Mouse (Mus musculus): ENCODE results near the gene Aldh3a2. TPM values are rescaled to one million over a fixed set of nuclear protein-coding genes. Genes with fewer than 3 reads are reported as not detected.
"Not testable (repeated sequence)": the region's sequence is repeated elsewhere in the genome, so short reads cannot be mapped to it uniquely, and the experiment has no call there.

The Aldh3a2 gene
- total RNA-seq, 2 experiments from 2014 or later = 40.0 to 42.3 TPM

GRCm38 (mm10) chr11:61220156-61220881, 46.9 kb downstream of the Aldh3a2 start:
- intact Hi-C loops (cut with DNase I) = no loop called here
- peak; percentile 58 for DNase-seq

- no peak for DNase-seq
Observed at GRCm38 (mm10) chr11:61215936-61216335, 51.3 kb downstream of the Aldh3a2 start.

DNA sequence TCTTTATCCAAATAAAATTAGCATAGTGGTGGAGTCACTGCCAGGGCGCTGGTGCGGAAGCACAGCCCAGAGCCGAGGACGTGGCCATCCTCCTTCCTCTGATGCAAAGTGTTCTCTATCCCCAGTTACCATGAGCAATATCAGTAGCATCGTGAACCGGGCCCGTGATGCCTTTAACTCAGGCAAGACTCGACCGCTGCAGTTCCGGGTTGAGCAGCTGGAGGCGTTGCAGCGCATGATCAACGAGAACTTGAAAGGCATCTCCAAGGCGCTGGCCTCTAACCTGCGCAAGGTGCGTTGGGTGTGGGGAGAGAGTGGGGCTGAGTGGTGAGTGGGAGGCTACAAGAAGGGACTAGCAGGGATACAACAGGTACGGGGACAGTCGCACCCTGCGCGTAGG, 55.2 kb downstream of the Aldh3a2 start:
- no peak for DNase-seq
- intact Hi-C loops (cut with DNase I) = no loop called here

More at GRCm38 (mm10) chr11:61215936-61216335, 51.3 kb downstream of the Aldh3a2 start:
- intact Hi-C loops (cut with DNase I) = no loop called here

GRCm38 (mm10) chr11:61208316-61208715, 58.9 kb downstream of the Aldh3a2 start:
- intact Hi-C loops (cut with DNase I) = no loop called here
- DNase-seq = no peak

- no peak for DNase-seq
- intact Hi-C loops (cut with DNase I) = no loop called here
Observed at GRCm38 (mm10) chr11:61207487-61208246, 59.6 kb downstream of the Aldh3a2 start, which contains the start of gene Aldh3a1. Gene Aldh3a1 (plus strand): TSS chr11:61207537.

- DNase-seq = no peak
- intact Hi-C loops (cut with DNase I) = no loop called here
Observed at GRCm38 (mm10) chr11:61206136-61206535, 61.1 kb downstream of the Aldh3a2 start.

DNA sequence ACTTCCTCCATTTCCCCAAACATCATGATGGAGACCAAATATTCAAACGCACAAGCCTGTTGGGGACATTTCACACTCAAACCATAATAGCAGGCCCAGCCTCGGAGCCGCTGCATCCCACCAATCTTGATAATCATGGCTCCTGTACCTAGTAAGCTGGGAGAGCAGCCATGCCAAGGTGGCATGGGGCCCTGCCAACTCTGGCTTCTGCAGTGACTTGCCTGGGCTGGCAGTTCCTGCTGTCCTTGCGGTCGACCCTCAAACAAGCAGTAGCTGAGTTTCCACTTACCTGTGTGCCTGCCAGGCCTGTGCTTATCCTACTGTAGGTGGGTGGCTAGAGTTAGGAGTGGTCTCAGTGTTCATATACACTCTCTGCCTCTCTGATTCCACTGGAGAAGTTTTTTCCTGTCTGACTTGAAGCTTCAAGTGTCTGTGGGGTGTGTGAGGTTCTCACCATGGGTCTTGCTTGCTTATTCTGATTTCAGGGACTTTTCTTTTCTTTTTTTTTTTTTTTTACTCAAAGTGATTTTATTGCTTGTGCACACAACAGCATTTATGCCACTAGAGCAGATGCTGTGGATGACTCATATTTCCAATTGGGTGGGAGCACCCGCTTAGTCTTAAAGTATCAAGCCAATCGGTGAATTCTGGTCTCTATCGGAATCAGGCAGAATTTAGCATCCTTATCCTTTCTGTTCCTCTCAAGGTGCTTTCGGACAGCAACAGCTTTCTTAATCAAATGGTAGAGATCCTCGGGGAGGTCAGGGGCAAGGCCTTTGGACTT, 61.9 kb downstream of the Aldh3a2 start:
- peak; percentile 16 for DNase-seq
- intact Hi-C loops (cut with DNase I) = no loop called here

DNA sequence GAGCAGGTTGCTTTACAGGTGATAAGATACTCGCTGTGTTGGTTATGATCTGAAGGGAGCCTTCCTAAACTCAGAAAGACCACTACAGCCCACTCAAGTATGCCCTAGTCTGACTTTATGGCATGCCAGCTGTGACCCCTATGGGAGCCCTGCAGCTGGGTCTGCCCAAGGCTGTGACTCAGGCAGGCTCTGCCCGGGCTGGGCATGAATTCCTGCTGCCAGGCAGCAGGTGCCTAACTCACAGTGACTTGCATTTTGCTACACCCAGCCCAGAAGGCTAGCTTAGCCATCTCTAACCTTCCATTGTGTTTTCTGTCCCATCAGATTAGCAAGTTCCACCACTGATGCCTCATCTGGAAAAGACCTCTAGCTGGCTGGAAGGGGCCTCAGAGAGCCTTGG, 64.5 kb downstream of the Aldh3a2 start:
- no peak for DNase-seq
- intact Hi-C loops (cut with DNase I) = no loop called here

DNA sequence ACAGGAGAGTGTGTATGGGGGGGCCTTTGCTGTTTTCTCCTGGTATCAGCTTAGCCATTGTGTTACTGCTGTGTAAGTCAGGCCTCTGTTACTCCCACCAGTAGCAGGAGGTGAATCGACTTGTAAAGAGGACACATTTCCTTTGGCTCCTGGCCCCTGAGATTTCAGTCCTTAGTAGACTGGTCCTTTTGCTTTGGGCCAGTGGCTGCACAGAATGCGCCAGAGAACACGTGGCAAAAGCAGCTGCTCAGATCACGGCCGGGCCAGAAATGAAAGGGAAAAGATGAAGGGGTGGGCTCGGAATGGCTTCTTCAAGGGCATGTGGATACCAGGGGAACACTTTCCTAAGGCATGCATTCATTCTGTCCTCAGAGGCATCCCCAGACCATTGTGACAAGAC, 65.1 kb downstream of the Aldh3a2 start:
- DNase-seq = no peak
- intact Hi-C loops (cut with DNase I) = no loop called here

DNA sequence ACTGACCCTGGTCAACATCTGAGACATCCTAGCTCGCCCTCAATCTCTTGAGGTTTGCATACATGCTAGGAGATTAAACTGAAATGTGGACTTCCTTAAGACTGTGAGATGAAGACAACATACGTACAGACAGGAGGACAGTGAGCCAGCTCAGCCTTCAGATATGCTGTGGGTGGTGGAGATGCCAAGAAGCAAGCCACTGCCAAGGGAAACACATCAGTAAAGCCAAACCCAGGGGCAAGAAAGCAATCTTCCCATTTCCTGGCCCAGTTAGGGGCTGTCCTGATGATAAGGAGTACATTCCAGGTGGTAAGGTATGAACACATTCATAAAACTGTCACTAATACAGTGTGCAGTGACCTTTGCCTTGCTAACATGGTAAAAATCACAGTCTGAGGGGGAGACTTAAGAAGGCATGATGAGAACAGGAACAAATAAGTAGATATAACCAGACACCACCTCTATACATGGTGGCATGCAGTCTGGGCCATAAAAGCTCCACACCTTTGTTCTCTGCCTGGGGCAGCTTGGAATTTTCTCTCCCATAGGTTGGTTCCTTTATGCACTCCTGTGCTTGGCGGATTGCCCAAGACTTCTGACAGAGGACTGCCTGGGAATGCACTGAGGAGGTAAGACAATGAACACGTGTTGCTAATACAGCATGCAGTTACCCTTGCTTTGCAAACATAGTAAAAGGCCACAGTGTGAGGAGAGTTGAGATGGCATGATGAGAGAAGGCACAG, 67.5 kb downstream of the Aldh3a2 start:
- intact Hi-C loops (cut with DNase I) = loop anchor here (10.0 kb wide), 1 partner anchor 515 kb away; no protein-coding TSS in a partner anchor
- no peak for DNase-seq

GRCm38 (mm10) chr11:61197935-61198334, 69.3 kb downstream of the Aldh3a2 start:
- DNase-seq = no peak
- intact Hi-C loops (cut with DNase I) = loop anchor here (10.0 kb wide), 1 partner anchor 517 kb away; no protein-coding TSS in a partner anchor

- intact Hi-C loops (cut with DNase I) = loop anchor here (10.0 kb wide), 1 partner anchor 518 kb away; no protein-coding TSS in a partner anchor
- no peak for DNase-seq
Observed at GRCm38 (mm10) chr11:61196616-61197353, 70.5 kb downstream of the Aldh3a2 start.

DNA sequence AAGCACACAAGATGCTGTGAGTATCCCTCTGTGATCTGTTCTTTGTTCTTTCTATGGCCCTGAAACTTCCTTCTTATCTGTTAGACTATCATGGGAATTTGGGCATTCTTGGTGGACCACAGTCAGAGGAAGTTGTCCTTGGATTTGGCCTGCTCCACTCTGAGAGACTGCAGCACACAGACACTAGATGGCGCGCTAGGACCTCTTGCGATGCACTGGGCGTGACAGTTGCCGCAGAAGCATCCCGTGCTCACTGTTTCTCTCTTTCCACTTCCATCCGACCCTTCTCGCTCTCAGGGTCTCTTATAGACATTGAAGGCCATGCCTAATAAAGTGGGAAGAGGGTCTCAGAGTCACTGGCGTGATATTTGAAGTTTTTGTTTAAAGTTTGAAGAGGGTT, 73.9 kb downstream of the Aldh3a2 start:
- peak; percentile 85 for DNase-seq
- intact Hi-C loops (cut with DNase I) = loop anchor here (5.0 to 10.0 kb wide), 2 partner anchors 219 to 521 kb away; no protein-coding TSS in a partner anchor

DNA sequence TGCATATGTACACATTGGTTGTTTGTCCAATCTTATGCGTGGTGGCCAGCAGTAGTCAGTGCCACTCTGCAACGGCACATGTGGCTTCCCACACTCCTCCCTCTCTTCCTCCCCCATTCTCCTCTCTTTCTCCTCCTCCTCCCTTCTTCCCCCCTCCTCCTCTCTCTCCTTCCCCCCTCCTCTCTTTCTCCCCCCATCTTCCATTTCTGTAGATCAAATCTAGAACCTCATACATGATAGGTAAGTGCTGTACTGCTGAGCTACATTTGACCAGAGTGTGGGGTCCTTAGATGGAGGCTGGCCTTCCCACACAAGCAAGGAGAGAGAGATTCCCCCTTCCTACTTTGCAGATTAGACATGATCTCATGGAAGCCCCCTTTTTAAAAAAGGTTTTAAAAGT, 74.5 kb downstream of the Aldh3a2 start:
- intact Hi-C loops (cut with DNase I) = loop anchor here (5.0 to 10.0 kb wide), 2 partner anchors 220 to 522 kb away; no protein-coding TSS in a partner anchor
- DNase-seq = no peak

- intact Hi-C loops (cut with DNase I) = loop anchor here (5.0 to 10.0 kb wide), 2 partner anchors 220 to 523 kb away; no protein-coding TSS in a partner anchor
- DNase-seq = not testable (repeated sequence)
Observed at GRCm38 (mm10) chr11:61192123-61192522, 75.1 kb downstream of the Aldh3a2 start.

DNA sequence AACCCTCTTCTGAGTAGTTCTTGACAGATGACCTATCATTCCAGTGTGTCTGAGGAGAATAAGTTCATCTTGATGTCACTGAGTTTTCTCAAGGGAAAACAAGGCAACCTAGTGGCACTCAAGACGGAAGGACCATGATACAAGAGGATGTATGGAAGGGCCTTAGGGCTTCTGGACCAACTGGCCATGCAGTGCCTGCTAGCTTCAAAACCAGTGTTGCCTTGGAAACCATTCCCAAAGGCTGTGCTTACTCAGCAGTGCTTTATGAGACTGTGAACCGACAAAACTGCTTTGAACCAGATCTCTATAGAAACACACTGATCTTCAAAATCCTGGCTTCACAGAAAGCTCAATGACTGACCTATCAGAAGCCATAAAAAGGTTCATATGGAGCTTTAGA, 76.5 kb downstream of the Aldh3a2 start:
- no peak for DNase-seq
- intact Hi-C loops (cut with DNase I) = loop anchor here (5.0 to 10.0 kb wide), 2 partner anchors 222 to 524 kb away; no protein-coding TSS in a partner anchor

- no peak for DNase-seq
- intact Hi-C loops (cut with DNase I) = no loop called here
Observed at GRCm38 (mm10) chr11:61183820-61184219, 83.4 kb downstream of the Aldh3a2 start.

DNA sequence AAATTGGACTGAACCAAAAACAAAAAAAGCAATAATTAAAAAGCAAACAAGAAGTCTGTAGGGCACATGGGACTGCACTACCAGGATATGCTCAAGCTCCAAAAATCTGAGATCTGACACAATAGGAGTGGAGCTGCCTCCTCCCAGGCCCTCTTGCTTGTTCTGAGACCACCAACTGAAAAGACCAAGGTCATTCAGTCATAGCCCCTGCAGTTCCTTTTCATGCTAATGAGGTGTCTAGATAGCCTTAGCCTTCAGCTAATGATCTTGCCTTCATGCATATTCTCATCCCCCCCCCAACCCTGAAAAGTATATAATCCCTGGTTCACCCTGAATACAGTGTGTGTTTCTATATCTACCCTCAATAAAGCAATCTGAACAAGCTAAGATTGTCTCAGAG, 85.6 kb downstream of the Aldh3a2 start:
- intact Hi-C loops (cut with DNase I) = no loop called here
- no peak for DNase-seq

DNA sequence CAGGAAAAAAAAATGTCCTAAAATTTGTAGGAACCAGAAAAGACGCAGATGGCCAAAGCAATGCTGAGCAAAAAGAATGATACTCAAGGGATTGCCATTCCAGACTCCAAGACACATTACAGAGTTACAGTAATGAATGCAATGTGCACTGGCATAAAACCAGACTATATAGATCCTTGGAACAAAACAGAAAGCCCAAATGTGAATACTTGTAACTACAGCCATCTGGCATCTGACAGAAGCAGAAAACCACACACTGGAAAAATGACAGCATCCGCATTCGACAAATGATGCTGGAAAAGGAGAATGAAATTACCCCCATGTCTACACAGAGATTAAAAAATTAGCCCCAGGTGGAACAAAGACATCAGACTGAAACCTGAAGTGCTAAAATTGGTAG, 86.9 kb downstream of the Aldh3a2 start:
- no peak for DNase-seq

More for the DNA sequence above, 86.9 kb downstream of the Aldh3a2 start:
- intact Hi-C loops (cut with DNase I) = no loop called here
